Mouse (Mus musculus): Measurements from ENCODE around the gene Lrrn2.

- TF ChIP-seq CTCF (IDR thresholded peaks at IDR 0.05; ENCODE audit: control insufficient read depth, insufficient read depth, insufficient replicate concordance, low read depth, low read length) (no peak), POLR2A (IDR thresholded peaks at IDR 0.05; ENCODE audit: control insufficient read depth, low read depth, low read length) (no peak)
Measured at GRCm38 (mm10) chr1:132937296-132938030, 57.4 kb downstream of the Lrrn2 start.
